Mouse (Mus musculus) embryonic facial prominence, embryonic 14.5 days (tissue): ENCODE data around the gene Ncl. TPM values are rescaled to one million over a fixed set of nuclear protein-coding genes. Genes with fewer than 3 reads are reported as not detected.
A peak's percentile ranks its signal among the peaks of the same experiment; 100 is the strongest.

Source experiments
- microRNA-seq: library from miRNA; unstranded; fragments of <30 nt; microRNA quantifications from one replicate; pipeline ENCODE4, GENCODE M21; 2016; ENCODE audit warnings: borderline number of aligned reads
- polyA plus RNA-seq: library from polyadenylated mRNA; unstranded; fragments of >200 nt; fragmentation: Nextera tagmentation; extraction: Ambion mirVana; gene quantifications from 2 replicates; pipeline ENCODE4 v1.2.1, GENCODE M21; 2014

The Ncl gene
- polyA plus RNA-seq, 1 experiment from 2014 or later = 285 TPM

Small RNA genes lying within 50 kb of the gene (microRNA-seq; reads per million reads assigned to microRNA genes)
- gene mmu-mir-3535 = 84.5 reads per million, percentile 50 among the genes with 10 or more reads in this experiment

Other genes with a start within 250 kb of the Ncl start
- 1.2 and 2.0 TPM in 2 replicates for gene Htr2b, start 247.4 kb downstream of the Ncl start, polyA plus RNA-seq
- 0.51 TPM in 1 of 2 replicates, not detected in the other for gene Gm21972, start 225.8 kb downstream of the Ncl start, polyA plus RNA-seq
- 17.4 and 21.4 TPM in 2 replicates for gene Armc9, start 204.6 kb downstream of the Ncl start, polyA plus RNA-seq
- 4.9 and 5.7 TPM in 2 replicates for gene B3gnt7, start 56.6 kb downstream of the Ncl start, polyA plus RNA-seq
- not detected in 2 replicates for gene Nmur1, start 66.8 kb upstream of the Ncl start, polyA plus RNA-seq
- not detected in 2 replicates for gene Tex44, start 66.9 kb upstream of the Ncl start, polyA plus RNA-seq
- 1,814 and 2,055 TPM in 2 replicates for gene Ptma, start 167.3 kb upstream of the Ncl start, polyA plus RNA-seq
- 55.8 and 59.2 TPM in 2 replicates for gene Pde6d, start 223.2 kb upstream of the Ncl start, polyA plus RNA-seq
- 31.3 and 34.9 TPM in 2 replicates for gene Cops7b, start 223.5 kb upstream of the Ncl start, polyA plus RNA-seq